Mouse (Mus musculus): ENCODE data around the gene Elf2. TPM values are rescaled to one million over a fixed set of nuclear protein-coding genes. Genes with fewer than 3 reads are reported as not detected.
"Not testable (repeated sequence)": the region's sequence is repeated elsewhere in the genome, so short reads cannot be mapped to it uniquely, and the experiment has no call there.

Gene Elf2
- polyA plus RNA-seq, 1 experiment from 2014 or later, result 30.0 TPM

GRCm38 (mm10) chr3:51220846-51221245 is 119.6 kb downstream of the Elf2 start:
- Histone ChIP-seq H3K4me2 (no peak overlapping the region), H3K27me3 (replicated peaks) (no peaks in the 10 kb centered on the region), H3K36me3 (no peaks in the 10 kb centered on the region), H3K9ac (replicated peaks) (no peak overlapping the region), H3K9me3 (replicated peaks) (no peaks in the 10 kb centered on the region), H3K4me1 (peaks cover 19% of the 10 kb centered on the region), H3K27ac (replicated peaks) (no peak overlapping the region), H3K4me3 (replicated peaks) (no peak overlapping the region)
- ATAC-seq (ENCODE audit: low FRiP score), result no peak
- 69% methylated on average over 4 of the region's 4 CpGs for WGBS

- H3K36me3 ChIP-seq, result no peaks in the 10 kb centered on the region
- H3K4me1 ChIP-seq, result peaks cover 14% of the 10 kb centered on the region
- no peak overlapping the region for H3K9ac ChIP-seq (replicated peaks)
- no peak overlapping the region for H3K27ac ChIP-seq (replicated peaks)
- H3K4me2 ChIP-seq, result no peak overlapping the region
- H3K9me3 ChIP-seq (replicated peaks), result no peaks in the 10 kb centered on the region
- ATAC-seq (ENCODE audit: low FRiP score), result no peak
- no peaks in the 10 kb centered on the region for H3K27me3 ChIP-seq (replicated peaks)
- WGBS, result 95% methylated on average over 5 of the region's 5 CpGs
- H3K4me3 ChIP-seq (replicated peaks), result no peak overlapping the region
Measured at GRCm38 (mm10) chr3:51219213-51219612, 121.2 kb downstream of the Elf2 start.

- H3K27ac ChIP-seq (replicated peaks); H3K27me3 ChIP-seq (replicated peaks); H3K4me2 ChIP-seq; ATAC-seq (ENCODE audit: low FRiP score); H3K36me3 ChIP-seq; H3K9me3 ChIP-seq (replicated peaks); H3K9ac ChIP-seq (replicated peaks); H3K4me1 ChIP-seq; H3K4me3 ChIP-seq (replicated peaks): not testable (repeated sequence)
- 89% methylated on average over 6 of the region's 6 CpGs for WGBS
Measured at GRCm38 (mm10) chr3:51218385-51218784, 122.1 kb downstream of the Elf2 start.

- not testable (repeated sequence) for H3K4me3 ChIP-seq (replicated peaks); H3K9ac ChIP-seq (replicated peaks); H3K4me1 ChIP-seq; ATAC-seq (ENCODE audit: low FRiP score); H3K9me3 ChIP-seq (replicated peaks); H3K27me3 ChIP-seq (replicated peaks); H3K27ac ChIP-seq (replicated peaks); H3K4me2 ChIP-seq; H3K36me3 ChIP-seq
- 78% methylated on average over 6 of the region's 10 CpGs for WGBS
Measured at GRCm38 (mm10) chr3:51216351-51216750, 124.1 kb downstream of the Elf2 start.

DNA sequence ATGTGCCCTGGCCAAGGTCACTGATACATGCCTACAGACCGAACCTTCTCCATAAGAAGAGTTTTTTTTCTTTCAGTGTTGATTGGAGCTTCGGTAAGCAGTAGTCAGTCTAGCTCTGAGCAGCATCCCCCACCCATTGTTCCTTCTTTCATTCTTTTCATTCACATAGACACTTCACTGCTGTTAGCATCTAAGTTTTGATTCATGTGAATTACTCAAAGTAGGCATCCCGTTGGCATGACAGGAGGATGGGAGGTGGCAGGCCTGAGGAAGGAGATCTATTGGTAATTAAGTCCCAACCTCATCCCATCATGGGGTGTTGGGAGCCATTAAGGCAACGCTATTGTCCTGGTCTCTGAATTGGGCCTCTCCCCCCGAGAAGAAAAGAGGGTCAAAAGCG is 124.8 kb downstream of the Elf2 start:
- no peak overlapping the region for H3K4me3 ChIP-seq (replicated peaks)
- H3K9ac ChIP-seq (replicated peaks), result no peak overlapping the region
- H3K4me2 ChIP-seq, result no peak overlapping the region
- H3K27me3 ChIP-seq (replicated peaks), result no peaks in the 10 kb centered on the region
- no peak overlapping the region for H3K27ac ChIP-seq (replicated peaks)
- ATAC-seq (ENCODE audit: low FRiP score), result no peak
- no peaks in the 10 kb centered on the region for H3K4me1 ChIP-seq
- H3K36me3 ChIP-seq, result no peaks in the 10 kb centered on the region
- no peaks in the 10 kb centered on the region for H3K9me3 ChIP-seq (replicated peaks)
- 77% methylated on average over 6 of the region's 6 CpGs for WGBS

DNA sequence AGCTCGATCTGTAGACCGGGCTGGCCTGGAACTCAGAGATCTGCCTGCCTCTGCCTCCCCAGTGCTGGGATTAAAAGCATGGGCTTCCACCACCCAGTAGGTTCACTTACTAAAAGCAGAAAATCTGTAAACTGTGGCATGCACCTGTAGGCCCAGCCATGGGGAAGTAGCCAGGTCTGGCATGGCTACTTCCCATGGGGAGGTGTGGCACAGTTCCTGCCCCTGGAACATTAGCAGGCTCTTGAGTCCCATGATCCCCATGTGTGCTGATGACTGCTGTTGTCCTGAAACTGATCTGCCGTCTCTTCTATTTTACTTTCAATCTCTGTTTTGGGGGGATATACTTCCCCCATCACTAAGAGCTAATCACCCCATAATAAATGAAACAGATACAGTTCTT is 127.4 kb downstream of the Elf2 start:
- H3K27me3 ChIP-seq (replicated peaks), result no peaks in the 10 kb centered on the region
- H3K4me2 ChIP-seq, result no peak overlapping the region
- no peaks in the 10 kb centered on the region for H3K4me1 ChIP-seq
- no peak overlapping the region for H3K27ac ChIP-seq (replicated peaks)
- H3K4me3 ChIP-seq (replicated peaks), result no peak overlapping the region
- no peaks in the 10 kb centered on the region for H3K36me3 ChIP-seq
- no peak overlapping the region for H3K9ac ChIP-seq (replicated peaks)
- WGBS, result 96% methylated on average over 3 of the region's 3 CpGs
- no peak for ATAC-seq (ENCODE audit: low FRiP score)
- no peaks in the 10 kb centered on the region for H3K9me3 ChIP-seq (replicated peaks)

GRCm38 (mm10) chr3:51210485-51210884 is 130.0 kb downstream of the Elf2 start:
- Histone ChIP-seq H3K9me3 (replicated peaks) (no peaks in the 10 kb centered on the region), H3K27ac (replicated peaks) (no peak overlapping the region), H3K9ac (replicated peaks) (no peak overlapping the region), H3K27me3 (replicated peaks) (no peaks in the 10 kb centered on the region), H3K36me3 (no peaks in the 10 kb centered on the region), H3K4me1 (peaks cover 4% of the 10 kb centered on the region; the same call in 1 of the 2 replicates), H3K4me3 (replicated peaks) (no peak overlapping the region), H3K4me2 (no peak overlapping the region)
- WGBS, result 99% methylated on average over 3 of the region's 3 CpGs
- ATAC-seq (ENCODE audit: low FRiP score), result no peak

- H3K36me3 ChIP-seq, result no peaks in the 10 kb centered on the region
- peaks cover 4% of the 10 kb centered on the region; the same call in 1 of the 2 replicates for H3K4me1 ChIP-seq
- H3K27me3 ChIP-seq (replicated peaks), result no peaks in the 10 kb centered on the region
- H3K27ac ChIP-seq (replicated peaks), result no peak overlapping the region
- 90% methylated on average over 7 of the region's 7 CpGs for WGBS
- H3K4me2 ChIP-seq, result no peak overlapping the region
- H3K9ac ChIP-seq (replicated peaks), result no peak overlapping the region
- no peak for ATAC-seq (ENCODE audit: low FRiP score)
- no peaks in the 10 kb centered on the region for H3K9me3 ChIP-seq (replicated peaks)
- no peak overlapping the region for H3K4me3 ChIP-seq (replicated peaks)
Measured at GRCm38 (mm10) chr3:51209503-51210314, 130.8 kb downstream of the Elf2 start.

DNA sequence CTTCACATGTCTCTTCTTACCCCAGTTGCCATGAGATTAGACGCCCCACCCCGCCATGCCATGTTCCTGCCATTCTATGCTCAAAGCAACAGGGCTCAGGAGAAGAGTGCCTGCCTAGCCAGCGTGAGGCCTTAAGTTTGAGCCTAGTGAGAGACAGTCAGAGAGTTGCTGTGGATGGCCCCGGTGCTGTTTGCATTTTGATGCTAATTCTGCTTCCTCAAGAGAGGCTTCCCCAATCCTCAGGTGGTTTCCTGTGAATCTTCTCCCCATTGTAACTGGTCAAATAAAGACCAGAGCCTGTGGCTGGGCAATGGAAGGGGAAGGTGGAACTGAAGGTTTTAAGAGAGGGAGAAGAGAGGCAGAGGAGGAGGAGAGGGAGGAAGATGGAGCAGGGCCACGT is 131.8 kb downstream of the Elf2 start:
- no peak overlapping the region for H3K27ac ChIP-seq (replicated peaks)
- 43% methylated on average over 5 of the region's 5 CpGs for WGBS
- H3K9me3 ChIP-seq (replicated peaks), result no peaks in the 10 kb centered on the region
- no peaks in the 10 kb centered on the region for H3K36me3 ChIP-seq
- peaks cover 4% of the 10 kb centered on the region; the same call in 1 of the 2 replicates for H3K4me1 ChIP-seq
- H3K4me3 ChIP-seq (replicated peaks), result no peak overlapping the region
- H3K27me3 ChIP-seq (replicated peaks), result no peaks in the 10 kb centered on the region
- no peak for ATAC-seq (ENCODE audit: low FRiP score)
- no peak overlapping the region for H3K9ac ChIP-seq (replicated peaks)
- H3K4me2 ChIP-seq, result no peak overlapping the region

- Histone ChIP-seq H3K27me3 (replicated peaks) (no peaks in the 10 kb centered on the region), H3K9ac (replicated peaks) (no peak overlapping the region), H3K36me3 (no peaks in the 10 kb centered on the region), H3K4me3 (replicated peaks) (no peak overlapping the region), H3K4me1 (peaks cover 4% of the 10 kb centered on the region; the same call in 1 of the 2 replicates), H3K4me2 (no peak overlapping the region), H3K9me3 (replicated peaks) (no peaks in the 10 kb centered on the region), H3K27ac (replicated peaks) (no peak overlapping the region)
- ATAC-seq (ENCODE audit: low FRiP score), result peak; percentile 71
- 57% methylated on average over 7 of the region's 7 CpGs for WGBS
Measured at GRCm38 (mm10) chr3:51206521-51206920, 133.9 kb downstream of the Elf2 start.

GRCm38 (mm10) chr3:51204897-51205296 is 135.6 kb downstream of the Elf2 start:
- ATAC-seq (ENCODE audit: low FRiP score), result no peak
- Histone ChIP-seq H3K4me1 (peaks cover 4% of the 10 kb centered on the region; the same call in 1 of the 2 replicates), H3K9ac (replicated peaks) (no peak overlapping the region), H3K9me3 (replicated peaks) (no peaks in the 10 kb centered on the region), H3K27me3 (replicated peaks) (no peaks in the 10 kb centered on the region), H3K27ac (replicated peaks) (no peak overlapping the region), H3K36me3 (no peaks in the 10 kb centered on the region), H3K4me2 (no peak overlapping the region), H3K4me3 (replicated peaks) (no peak overlapping the region)
- 72% methylated on average over 14 of the region's 14 CpGs for WGBS

GRCm38 (mm10) chr3:51204441-51204840 is 136.0 kb downstream of the Elf2 start:
- H3K4me3 ChIP-seq (replicated peaks), result no peak overlapping the region
- H3K27ac ChIP-seq (replicated peaks), result no peak overlapping the region
- no peaks in the 10 kb centered on the region for H3K27me3 ChIP-seq (replicated peaks)
- H3K4me2 ChIP-seq, result no peak overlapping the region
- no peak for ATAC-seq (ENCODE audit: low FRiP score)
- H3K9ac ChIP-seq (replicated peaks), result no peak overlapping the region
- no peaks in the 10 kb centered on the region for H3K9me3 ChIP-seq (replicated peaks)
- H3K4me1 ChIP-seq, result peaks cover 4% of the 10 kb centered on the region; the same call in 1 of the 2 replicates
- WGBS, result 88% methylated on average over 5 of the region's 5 CpGs
- no peaks in the 10 kb centered on the region for H3K36me3 ChIP-seq
